Mouse (Mus musculus) regulatory T cell (primary cell): ENCODE data around the gene Adgrl1.
"Not testable (repeated sequence)": the region's sequence is repeated elsewhere in the genome, so short reads cannot be mapped to it uniquely, and the experiment has no call there.

Experiments
- in situ Hi-C: fragments of 300-600 bp; cut with MboI, MseI; formaldehyde crosslinking; loops from one replicate; pipeline ENCODE4 v1.15.1; 2025; ENCODE audit warnings: high pct_unique_total_duplicates

Adgrl1 gene

GRCm38 (mm10) chr8:83955106-83955957 is 55.4 kb downstream of the Adgrl1 start, which contains the start of the genes Gm10644 and Asf1b:
Gene Gm10644, minus strand, starts transcription at chr8:83955205.
Gene Asf1b, plus strand, starts transcription at chr8:83955507.
- in situ Hi-C loops, result loop anchor here (5.0 kb wide), 1 partner anchor 173 kb away; no protein-coding TSS in a partner anchor

DNA sequence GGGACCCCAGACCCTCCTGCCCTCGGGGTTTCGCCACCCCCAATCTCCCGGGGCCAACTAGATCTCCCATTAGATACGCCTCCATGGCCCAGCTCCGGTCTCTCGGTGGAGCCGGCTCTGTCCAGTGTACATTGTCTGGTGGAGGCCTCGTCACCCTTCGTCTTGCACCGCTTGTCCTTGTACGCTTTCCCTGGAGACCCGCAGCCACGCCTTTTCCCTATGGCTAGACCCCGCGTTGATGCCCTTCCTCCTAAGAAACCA is 56.0 kb downstream of the Adgrl1 start:
- in situ Hi-C loops, result loop anchor here (5.0 kb wide), 1 partner anchor 174 kb away; no protein-coding TSS in a partner anchor

DNA sequence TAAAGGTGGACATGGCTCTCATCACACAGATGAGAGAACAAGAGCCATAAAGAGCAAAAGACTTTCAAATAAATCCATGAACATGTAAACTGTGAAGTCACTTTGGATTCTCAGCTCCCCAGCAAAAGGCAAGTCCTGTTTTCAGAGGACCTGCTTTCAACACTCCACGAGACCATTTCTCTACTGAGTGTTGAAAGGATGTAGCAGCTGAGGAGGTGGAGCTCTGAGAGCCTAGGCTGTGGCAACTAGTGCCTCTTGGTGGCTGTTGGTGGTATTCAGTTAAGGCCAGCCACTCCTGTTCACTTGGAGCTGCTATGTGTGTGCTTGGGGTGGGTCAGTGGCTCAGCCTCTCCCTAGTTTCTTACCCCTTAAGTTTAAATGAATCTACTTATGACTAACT is 56.9 kb downstream of the Adgrl1 start:
- in situ Hi-C loops, result loop anchor here (5.0 kb wide), 1 partner anchor 174 kb away; no protein-coding TSS in a partner anchor

DNA sequence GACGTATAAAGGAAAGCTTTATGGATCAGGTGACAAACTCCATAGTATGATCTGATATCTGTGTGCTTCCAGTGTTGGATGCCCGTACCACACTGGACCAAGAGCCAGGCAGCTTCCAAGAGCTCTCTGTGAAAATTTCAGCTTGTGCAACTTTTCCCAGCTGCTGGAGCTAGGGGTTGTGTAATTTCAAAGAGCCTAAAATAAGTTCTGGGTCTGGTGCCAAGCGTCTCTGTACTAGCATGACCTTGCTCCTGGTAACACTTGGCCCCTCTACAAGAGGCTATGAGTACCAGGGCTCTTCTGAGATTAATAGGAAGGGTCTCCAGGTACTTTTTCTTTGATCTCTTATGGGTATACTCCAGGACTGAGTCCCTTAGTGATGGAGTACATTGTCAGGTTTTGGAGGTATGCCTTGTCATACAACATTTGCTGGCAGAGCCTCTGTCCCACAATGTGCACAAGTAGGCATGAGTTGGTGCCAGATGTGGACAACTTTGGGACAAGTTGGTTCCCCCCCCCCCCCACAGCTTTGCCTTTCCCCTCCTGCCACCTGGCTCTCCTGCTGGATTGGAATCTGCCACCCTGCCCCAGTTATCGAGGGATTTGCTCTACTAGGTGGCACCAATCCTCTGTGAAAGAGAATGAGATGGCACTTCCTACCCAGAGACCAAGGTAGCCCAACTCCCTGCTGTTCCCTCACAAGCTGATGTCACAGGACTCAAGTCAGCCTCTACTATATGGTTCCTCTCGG is 64.3 kb downstream of the Adgrl1 start:
- in situ Hi-C loops, result no loop called here

- in situ Hi-C loops, result no loop called here
These were observed 67.8 kb downstream of the Adgrl1 start for GRCm38 (mm10) chr8:83967701-83968100.

DNA sequence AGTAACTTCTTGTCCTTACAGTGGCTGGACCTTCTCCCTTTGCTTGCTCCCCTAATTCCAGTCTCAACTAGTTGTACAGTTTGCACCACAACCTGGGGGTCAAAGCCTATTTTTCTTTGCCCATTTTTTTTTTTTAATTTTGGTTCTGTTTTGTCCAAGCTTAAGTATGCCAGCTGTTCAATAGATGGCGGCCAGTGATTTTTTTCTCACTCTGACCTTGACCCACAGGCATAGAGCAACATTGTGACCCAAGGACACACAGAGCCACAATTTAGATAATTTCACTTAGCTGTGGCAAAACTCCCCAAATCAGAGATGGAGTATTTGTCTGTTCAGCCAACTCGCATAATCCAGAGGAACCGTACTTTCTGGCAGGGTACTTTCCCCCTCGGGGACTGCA is 71.2 kb downstream of the Adgrl1 start:
- in situ Hi-C loops, result no loop called here

DNA sequence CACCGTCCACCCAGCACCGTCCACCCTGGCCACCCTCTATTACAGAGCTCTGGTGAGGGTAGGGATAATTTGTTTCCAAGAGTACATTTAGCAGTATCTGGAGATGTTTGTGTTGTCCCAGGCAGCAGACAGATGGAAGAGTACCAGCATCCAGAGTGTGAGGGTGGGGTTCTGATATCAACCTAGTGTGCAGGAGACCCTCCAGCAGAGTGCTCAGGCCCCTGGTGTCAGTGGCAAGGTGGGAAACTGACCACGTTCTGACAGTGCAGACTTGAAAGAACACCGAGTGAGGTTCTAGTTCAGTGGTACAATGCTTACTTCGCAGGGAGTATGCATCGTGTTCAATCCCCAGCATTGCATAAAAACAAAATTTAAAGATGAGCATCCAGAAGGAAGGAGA is 71.8 kb downstream of the Adgrl1 start:
- in situ Hi-C loops, result no loop called here

- in situ Hi-C loops, result no loop called here
These were observed 72.5 kb downstream of the Adgrl1 start, which contains the start of gene Prkaca for GRCm38 (mm10) chr8:83972150-83973120. Gene Prkaca, plus strand, starts transcription at chr8:83972993.

- in situ Hi-C loops, result no loop called here
These were observed 73.5 kb downstream of the Adgrl1 start for GRCm38 (mm10) chr8:83973161-83974031.

DNA sequence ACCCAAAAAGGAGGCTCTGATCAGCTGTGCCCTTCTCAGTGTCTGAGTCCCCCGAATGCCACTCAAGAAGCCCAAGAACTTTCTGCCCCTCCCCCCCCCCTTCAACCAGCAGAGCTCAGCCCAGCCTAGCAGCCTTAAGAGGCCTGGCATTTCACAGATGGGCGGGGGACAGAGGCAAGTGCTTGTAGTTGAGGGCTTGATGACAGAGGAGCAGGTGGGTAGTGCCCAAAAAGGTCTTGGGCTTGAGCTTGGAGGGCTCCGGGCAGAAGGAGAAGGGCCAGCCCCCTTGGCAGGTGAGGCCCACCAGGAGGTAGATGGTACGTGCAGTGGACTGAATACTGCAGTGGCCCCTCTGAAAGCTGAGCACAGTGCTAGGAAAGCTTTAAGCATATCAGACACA is 74.6 kb downstream of the Adgrl1 start:
- in situ Hi-C loops, result no loop called here

GRCm38 (mm10) chr8:83976101-83976630 is 76.3 kb downstream of the Adgrl1 start:
- in situ Hi-C loops, result no loop called here

DNA sequence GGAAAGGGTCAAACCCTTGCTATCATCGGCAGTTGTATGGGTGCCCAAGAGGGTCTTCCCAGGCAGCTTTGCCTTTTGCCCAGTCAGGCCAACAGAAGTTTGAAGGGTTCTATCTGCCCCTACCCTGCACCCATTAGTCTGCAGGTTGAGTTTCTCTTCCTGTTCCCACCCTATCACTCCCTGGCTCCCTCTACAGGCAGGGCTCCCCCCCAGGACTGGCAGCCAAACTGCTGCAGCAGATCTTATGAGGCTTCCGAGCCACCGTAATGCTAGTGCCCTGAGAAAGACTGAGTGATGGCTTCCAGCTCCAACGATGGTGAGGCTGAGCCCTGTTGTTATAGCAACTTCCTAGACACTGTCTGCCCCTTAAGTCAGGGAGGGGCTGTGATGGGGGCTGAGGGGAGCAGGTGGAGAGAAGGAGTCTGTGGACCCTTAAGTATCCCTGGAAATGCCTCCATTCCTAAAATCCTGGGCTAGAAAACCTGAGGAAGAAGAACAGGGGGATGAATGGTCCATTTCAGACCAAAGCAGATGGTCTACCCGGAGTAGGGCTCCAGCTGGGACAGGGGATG is 77.0 kb downstream of the Adgrl1 start:
- in situ Hi-C loops, result no loop called here

DNA sequence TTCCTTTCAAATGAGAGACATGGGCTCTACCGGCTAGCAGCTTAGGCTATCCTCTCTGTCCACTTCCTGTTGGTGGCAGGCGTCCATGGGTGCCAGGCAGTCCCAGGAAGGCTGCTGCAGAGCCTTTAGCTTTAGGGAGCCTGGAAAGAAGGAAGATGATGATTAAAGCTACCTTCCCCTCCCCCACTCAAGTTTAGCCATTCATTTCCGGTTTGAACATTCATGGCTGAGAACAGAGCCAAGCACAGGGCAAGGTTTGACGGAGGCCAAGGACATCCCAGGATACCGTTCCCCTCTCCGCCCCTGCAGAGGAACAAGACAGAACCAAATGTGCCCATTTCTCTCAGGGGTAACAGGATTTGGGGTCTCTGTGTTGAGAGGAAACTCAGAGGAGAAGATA is 77.7 kb downstream of the Adgrl1 start:
- in situ Hi-C loops, result no loop called here

GRCm38 (mm10) chr8:83978200-83978599 is 78.3 kb downstream of the Adgrl1 start:
- in situ Hi-C loops, result no loop called here

DNA sequence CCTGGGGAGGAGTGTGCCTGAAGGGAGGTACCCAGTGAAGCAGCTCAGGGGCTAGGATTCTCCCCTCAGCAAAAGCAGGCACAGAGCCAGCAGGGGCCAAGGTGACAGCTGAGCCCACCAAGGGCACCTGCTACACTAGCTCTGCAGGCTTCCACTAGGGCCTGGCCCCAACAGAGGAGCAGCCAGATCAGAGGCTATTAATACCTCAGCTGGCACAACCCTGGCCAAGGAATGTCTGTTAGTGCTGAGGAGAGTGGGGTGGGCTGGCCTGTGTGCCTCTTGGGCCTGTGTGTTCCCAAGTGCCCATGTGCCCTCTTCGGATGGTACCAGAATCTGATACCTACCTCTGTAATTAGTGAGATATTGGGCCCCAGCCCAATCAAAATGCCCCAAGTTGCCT is 80.3 kb downstream of the Adgrl1 start:
- in situ Hi-C loops, result no loop called here

- in situ Hi-C loops, result no loop called here
These were observed 80.9 kb downstream of the Adgrl1 start for GRCm38 (mm10) chr8:83980845-83981244.

- in situ Hi-C loops, result no loop called here
These were observed 81.6 kb downstream of the Adgrl1 start for GRCm38 (mm10) chr8:83981533-83981932.

DNA sequence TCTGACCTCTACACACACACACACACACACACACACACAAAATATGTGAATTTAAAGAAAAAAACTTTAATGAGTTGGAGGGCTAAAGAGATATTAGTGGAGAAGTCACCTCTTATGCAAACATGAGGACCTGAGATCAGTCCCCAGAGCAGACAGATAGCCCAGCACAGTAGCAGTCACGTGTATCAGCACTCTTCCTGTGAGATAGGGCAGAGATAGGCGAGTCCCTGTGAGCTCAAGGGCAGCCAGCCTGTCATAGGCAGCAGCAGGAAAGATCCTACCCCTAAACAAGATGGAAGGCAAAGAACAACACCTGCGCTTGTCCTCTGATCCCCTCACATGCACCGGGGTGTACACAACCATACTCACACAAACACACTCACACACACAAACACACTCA is 82.5 kb downstream of the Adgrl1 start:
- in situ Hi-C loops, result no loop called here

DNA sequence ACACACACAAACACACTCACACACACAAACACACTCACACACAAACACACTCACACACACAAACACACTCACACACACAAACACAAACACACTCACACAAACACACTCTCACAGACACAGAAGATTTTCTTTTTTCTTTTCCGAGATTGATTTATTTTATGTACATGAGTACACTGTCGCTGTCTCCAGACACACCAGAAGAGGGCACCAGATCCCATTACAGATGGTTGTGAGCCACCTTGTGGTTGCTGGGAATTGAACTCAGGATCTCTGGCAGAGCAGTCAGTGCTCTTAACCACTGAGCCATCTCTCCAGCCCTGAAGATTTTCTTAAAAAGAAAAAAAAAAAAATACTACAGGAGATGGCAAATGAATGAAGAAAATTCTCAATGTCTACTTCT is 83.3 kb downstream of the Adgrl1 start:
- in situ Hi-C loops, result not testable (repeated sequence)

DNA sequence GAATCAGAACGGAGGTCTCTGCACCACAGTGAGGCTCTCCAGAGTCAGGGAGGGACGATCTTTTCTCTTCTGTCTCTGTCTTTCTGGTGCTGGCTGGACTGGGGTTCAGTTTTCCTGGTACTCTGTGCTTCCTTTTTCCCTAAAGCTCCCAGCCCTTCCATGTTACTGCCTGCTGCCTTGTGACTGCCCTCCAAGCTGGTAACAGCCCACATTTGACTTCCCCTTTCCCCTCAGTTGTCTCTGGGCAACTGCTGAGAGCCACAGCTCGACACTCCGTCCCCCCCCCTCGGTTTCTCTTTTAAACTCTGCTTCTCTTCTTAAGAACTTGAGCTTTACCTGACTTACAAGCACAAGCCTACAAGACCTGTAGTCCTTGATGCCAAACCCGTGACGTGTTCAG is 89.3 kb downstream of the Adgrl1 start:
- in situ Hi-C loops, result no loop called here
